Mouse (Mus musculus) heart, adult 2 months (tissue): ENCODE measurements around the gene Zfp398. TPM values are rescaled to one million over a fixed set of nuclear protein-coding genes. Genes with fewer than 3 reads are reported as not detected.
A peak's percentile ranks its signal among the peaks of the same experiment; 100 is the strongest.

Experiments used
- DNase-seq, 2 experiments: peaks; one replicate each; pipeline ENCODE4 v3.0.0; 2021
- H3K27ac ChIP-seq: fragments of 200-600 bp; 2 replicates; pipeline ENCODE4 v1.8.1; 2022
- H3K27me3 ChIP-seq: fragments of 200-500 bp; 2 replicates; pipeline ENCODE4 v1.6.1; 2012; ENCODE audit warnings: mild to moderate bottlenecking, low read length, inconsistent platforms, mixed read lengths; ENCODE audit not compliant: control insufficient read depth, insufficient read depth
- H3K36me3 ChIP-seq: fragments of 200-500 bp; 2 replicates; pipeline ENCODE4 v1.6.1; 2012; ENCODE audit warnings: low read length, inconsistent platforms; ENCODE audit not compliant: control insufficient read depth, insufficient read depth
- H3K4me1 ChIP-seq: fragments of 200-500 bp; 2 replicates; pipeline ENCODE4 v1.6.1; 2011; ENCODE audit warnings: low read length; ENCODE audit not compliant: control insufficient read depth, insufficient read depth
- H3K4me3 ChIP-seq: fragments of 200-600 bp; 2 replicates; pipeline ENCODE4 v1.8.1; 2022
- H3K79me2 ChIP-seq: fragments of 200-500 bp; replicated peaks from 2 replicates; pipeline ENCODE4 v1.6.1; 2012; ENCODE audit warnings: mild to moderate bottlenecking, inconsistent platforms, low read length, moderate library complexity, mixed read lengths; ENCODE audit not compliant: control insufficient read depth, insufficient read depth
- H3K9ac ChIP-seq: fragments of 200-500 bp; 2 replicates; pipeline ENCODE4 v1.6.1; 2012; ENCODE audit warnings: low read depth, mild to moderate bottlenecking, control low read depth, inconsistent platforms, low read length, mixed read lengths
- CTCF ChIP-seq: fragments of 200-600 bp; IDR thresholded peaks from 2 replicates; pipeline ENCODE4 v1.8.1; 2022; ENCODE audit warnings: antibody characterized with exemption, mild to moderate bottlenecking, moderate library complexity
- EP300 ChIP-seq: fragments of 200-500 bp; IDR thresholded peaks from 2 replicates; pipeline ENCODE4 v1.6.1; 2011; ENCODE audit warnings: low read depth, low read length, control low read depth; ENCODE audit not compliant: insufficient read depth
- POLR2A ChIP-seq: fragments of 200-500 bp; IDR thresholded peaks from 2 replicates; pipeline ENCODE4 v1.6.1; 2011; ENCODE audit warnings: mild to moderate bottlenecking, low read depth, low read length, control low read depth; ENCODE audit not compliant: insufficient read depth
- WGBS: fragments of 180-500 bp; shearing (Covaris S2); methylation state at CpG from one replicate; pipeline ENCODE4 v1.1.7; 2018; 5-methylcytosine and 5-hydroxymethylcytosine counted together
- intact Hi-C: fragments of 180-260 bp; cut with DNase I; formaldehyde crosslinking; loops from one replicate; pipeline ENCODE4 v1.15.1; 2025
- long read RNA-seq: library from polyadenylated mRNA; stranded (forward); transcript quantifications from one replicate; pipeline ENCODE4 v2.0.0, GENCODE M21; 2021
- polyA plus RNA-seq: library from polyadenylated mRNA; depleted of rRNA; stranded (reverse); fragments of >200 nt; gene quantifications from 2 replicates; pipeline ENCODE4 v1.2.3, GENCODE M21; 2012; rRNA removed
- total RNA-seq, 2 experiments: library from RNA; stranded (reverse); gene quantifications; 2 replicates each; pipeline ENCODE4 v1.2.3; 2021

Gene Zfp398
- total RNA-seq (1 to 10 TPM; 5.8 to 7.4 TPM), polyA plus RNA-seq (3.3 and 5.5 TPM in 2 replicates)
- long read RNA-seq = 0 reads

GRCm38 (mm10) chr6:47835482-47835983, at the start of gene Zfp398:
TSS of gene Zfp398 (plus strand) at chr6:47835661.
- Histone ChIP-seq H3K4me3 (peak within 1 kb of the TSS; percentile 77), H3K27ac (peak within 1 kb of the TSS; percentile 79), H3K36me3 (peaks cover 7% of the 10 kb centered on the region), H3K9ac (peak within 1 kb of the TSS; percentile 91), H3K4me1 (peaks cover 4% of the 10 kb centered on the region), H3K79me2 (peaks cover 1% of the 10 kb centered on the region; the same call in 1 of the 2 replicates), H3K27me3 (no peaks in the 10 kb centered on the region)
- TF ChIP-seq POLR2A = peak; percentile 68
- TF ChIP-seq CTCF = no peak; the same call in 1 of the 2 replicates
- TF ChIP-seq EP300 = no peak
- WGBS = under 1% methylated on average over 52 of the region's 52 CpGs
- intact Hi-C loops = loop anchor here (1.0 to 10.0 kb wide), 4 partner anchors 42 to 249 kb away; partner anchors contain the start of genes Zfp212, Zfp282, Zfp746 and Zfp777
- DNase-seq = peak; percentile 96 to 98

DNA sequence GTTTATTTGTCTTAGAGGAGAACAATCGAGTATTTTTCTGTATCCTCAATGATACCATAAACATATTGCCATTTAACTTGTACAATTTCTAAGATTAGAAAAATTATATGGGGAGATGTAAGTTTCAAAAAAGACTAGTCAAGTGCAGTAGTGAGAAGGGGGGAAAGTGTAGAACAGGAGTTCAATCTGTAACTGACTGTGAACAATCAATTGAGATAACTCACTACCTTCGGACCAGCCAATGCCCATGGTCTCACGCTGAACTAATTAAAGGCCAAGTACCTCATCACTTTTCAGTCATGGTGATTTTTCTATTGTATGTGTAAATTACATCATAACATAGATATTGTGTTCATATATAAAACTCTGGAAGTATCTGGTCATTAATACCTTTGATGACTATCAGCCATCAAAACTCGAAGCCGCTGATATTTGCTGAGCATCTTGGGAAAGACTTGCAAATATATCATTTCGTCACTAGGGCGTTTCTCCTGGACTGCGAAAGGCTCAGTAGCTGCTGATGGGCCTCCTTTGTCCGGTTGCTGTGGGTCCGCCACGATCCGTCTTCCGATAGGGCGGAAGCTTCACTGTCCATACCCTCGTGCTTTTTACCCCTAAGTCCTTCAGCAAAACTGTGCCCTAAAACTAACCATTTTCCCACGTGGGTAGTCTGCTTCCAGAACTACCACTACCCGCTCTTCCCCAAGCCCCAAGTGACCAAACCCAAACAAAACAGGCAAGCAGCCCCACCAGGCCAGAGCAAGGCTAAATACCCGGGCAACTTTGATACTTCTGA, 47.3 kb upstream of the Zfp398 start:
- Histone ChIP-seq H3K4me3 (peak overlapping the region; percentile 74), H3K36me3 (peaks cover 3% of the 10 kb centered on the region), H3K79me2 (no peaks in the 10 kb centered on the region), H3K4me1 (peaks cover 2% of the 10 kb centered on the region), H3K27ac (peak overlapping the region; percentile 94), H3K27me3 (no peaks in the 10 kb centered on the region), H3K9ac (peak overlapping the region; percentile 98)
- DNase-seq = peak; percentile 85 to 88
- TF ChIP-seq CTCF (no peak; the same call in 1 of the 2 replicates), POLR2A (peak; percentile 99), EP300 (peak; percentile 88; the same call in 1 of the 2 replicates)
- WGBS = 1% methylated on average over 18 of the region's 18 CpGs
- intact Hi-C loops = loop anchor here (2.0 kb wide), 1 partner anchor 25 kb away; the partner anchor contains the start of gene Pdia4

GRCm38 (mm10) chr6:47788821-47789220, 46.6 kb upstream of the Zfp398 start:
- WGBS = 12% methylated on average over 3 of the region's 3 CpGs
- H3K27ac ChIP-seq = peak overlapping the region; percentile 94
- H3K9ac ChIP-seq = peak overlapping the region; percentile 98
- no peaks in the 10 kb centered on the region for H3K79me2 ChIP-seq
- TF ChIP-seq CTCF (no peak), EP300 (no peak), POLR2A (no peak)
- no peak for DNase-seq
- H3K27me3 ChIP-seq = no peaks in the 10 kb centered on the region
- H3K4me1 ChIP-seq = peaks cover 2% of the 10 kb centered on the region
- peaks cover 3% of the 10 kb centered on the region for H3K36me3 ChIP-seq
- intact Hi-C loops = loop anchor here (2.0 kb wide), 1 partner anchor 24 kb away; the partner anchor contains the start of gene Pdia4
- H3K4me3 ChIP-seq = peak overlapping the region; percentile 74

GRCm38 (mm10) chr6:47790745-47791144, 44.7 kb upstream of the Zfp398 start:
- DNase-seq = no peak
- no peak overlapping the region for H3K27ac ChIP-seq
- peaks cover 3% of the 10 kb centered on the region for H3K36me3 ChIP-seq
- WGBS = 41% methylated on average over 2 of the region's 2 CpGs
- peaks cover 2% of the 10 kb centered on the region for H3K4me1 ChIP-seq
- no peak overlapping the region for H3K9ac ChIP-seq
- H3K4me3 ChIP-seq = no peak overlapping the region
- no peaks in the 10 kb centered on the region for H3K27me3 ChIP-seq
- H3K79me2 ChIP-seq = no peaks in the 10 kb centered on the region
- intact Hi-C loops = no loop called here
- TF ChIP-seq EP300 = no peak
- no peak for TF ChIP-seq CTCF

- intact Hi-C loops = no loop called here
- no peaks in the 10 kb centered on the region for H3K79me2 ChIP-seq
- no peak overlapping the region for H3K27ac ChIP-seq
- no peak for DNase-seq
- TF ChIP-seq EP300 = no peak
- TF ChIP-seq CTCF = no peak
- TF ChIP-seq POLR2A = no peak
- peaks cover 3% of the 10 kb centered on the region for H3K36me3 ChIP-seq
- H3K4me1 ChIP-seq = peaks cover 2% of the 10 kb centered on the region
- H3K4me3 ChIP-seq = no peak overlapping the region
- 82% methylated on average over 2 of the region's 2 CpGs for WGBS
- no peaks in the 10 kb centered on the region for H3K27me3 ChIP-seq
- H3K9ac ChIP-seq = no peak overlapping the region
Observed at GRCm38 (mm10) chr6:47792533-47792932, 42.9 kb upstream of the Zfp398 start.

DNA sequence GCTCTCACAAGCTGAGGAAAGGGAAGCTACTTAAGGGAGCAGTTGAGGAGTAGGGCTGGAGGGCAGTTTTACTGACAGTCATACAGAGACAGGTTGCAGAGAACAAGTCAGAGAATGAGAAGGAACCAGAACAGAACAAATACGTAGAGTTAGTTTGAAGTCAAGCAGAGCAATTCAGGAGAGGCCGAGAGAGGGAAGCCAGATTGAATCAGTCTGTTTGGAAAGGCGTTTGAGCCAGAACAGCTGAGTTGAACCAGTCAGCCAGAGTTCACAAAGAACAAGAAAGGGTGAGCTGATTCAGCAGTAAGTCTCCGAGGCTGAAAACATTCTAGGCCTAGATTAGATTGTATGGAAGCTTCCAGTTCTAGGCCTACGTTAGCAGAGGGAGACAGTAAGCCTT, 42.2 kb upstream of the Zfp398 start:
- intact Hi-C loops = no loop called here
- H3K79me2 ChIP-seq = no peaks in the 10 kb centered on the region
- 66% methylated on average over 5 of the region's 5 CpGs for WGBS

More for the DNA sequence above, 42.2 kb upstream of the Zfp398 start:
- no peak for DNase-seq
- peaks cover 3% of the 10 kb centered on the region for H3K36me3 ChIP-seq
- no peak overlapping the region for H3K4me3 ChIP-seq
- H3K9ac ChIP-seq = no peak overlapping the region
- no peak for TF ChIP-seq POLR2A
- no peak for TF ChIP-seq CTCF
- TF ChIP-seq EP300 = no peak
- peaks cover 2% of the 10 kb centered on the region for H3K4me1 ChIP-seq
- H3K27ac ChIP-seq = no peak overlapping the region
- H3K27me3 ChIP-seq = no peaks in the 10 kb centered on the region
